Mouse (Mus musculus): Measurements from ENCODE around the gene Fbn1. TPM values are rescaled to one million over a fixed set of nuclear protein-coding genes. Genes with fewer than 3 reads are reported as not detected.

Gene Fbn1
- polyA plus RNA-seq, 1 experiment from 2014 or later: 18.6 TPM

DNA sequence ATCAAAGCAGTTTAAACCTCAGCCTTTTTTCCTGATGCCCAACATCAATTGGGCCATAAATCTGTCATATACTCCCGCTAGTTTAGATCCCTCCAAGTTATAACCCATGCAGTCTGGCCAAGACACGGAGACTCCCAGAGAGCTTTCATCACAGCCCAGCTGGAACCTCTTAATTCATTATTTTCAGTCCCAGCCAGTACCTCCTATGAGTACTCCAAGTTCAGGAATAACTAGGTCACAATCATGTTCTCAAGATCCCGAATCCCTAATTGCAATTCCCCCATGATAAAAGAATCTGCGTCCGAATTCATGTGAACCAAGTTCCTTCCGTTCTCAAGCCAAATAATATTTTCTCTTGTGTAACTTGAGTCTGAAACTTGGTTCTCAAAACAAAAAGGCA, 58.9 kb downstream of the Fbn1 start:
- H3K27ac ChIP-seq: no peak overlapping the region
- WGBS: 24% methylated on average over 6 of the region's 6 CpGs

DNA sequence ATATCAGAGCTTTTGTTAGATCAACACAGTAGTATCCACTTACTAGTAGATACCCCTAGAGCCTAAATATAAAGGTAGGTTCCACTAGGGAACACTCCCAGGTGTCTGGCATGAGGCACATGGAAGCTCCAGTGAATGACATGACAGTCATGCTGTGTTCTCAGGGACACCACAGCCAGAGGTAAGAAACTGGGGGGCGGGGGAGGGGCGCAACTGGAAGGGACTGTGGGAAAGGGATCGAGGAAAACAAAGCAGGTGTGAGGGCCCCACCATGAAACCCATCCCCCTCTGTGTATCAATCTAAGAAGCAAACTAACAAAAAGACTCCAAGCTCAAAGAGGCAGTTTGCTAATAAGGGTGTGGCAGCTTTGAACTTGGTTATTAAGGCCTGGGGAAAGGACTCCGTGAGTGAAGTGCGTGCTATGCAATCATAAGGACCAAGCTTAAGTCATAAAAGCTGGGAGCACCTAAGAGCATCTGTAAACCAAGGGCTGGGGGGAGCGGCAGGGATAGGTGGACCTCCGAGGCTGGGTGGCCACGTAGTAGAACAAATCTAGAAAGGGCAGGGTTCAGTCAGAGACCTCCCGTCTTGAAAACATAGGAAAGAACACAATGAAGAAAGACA, 60.4 kb downstream of the Fbn1 start:
- Histone ChIP-seq H3K9me3 (no peaks in the 10 kb centered on the region), H3K4me3 (no peak overlapping the region), H3K36me3 (no peaks in the 10 kb centered on the region), H3K9ac (no peak overlapping the region), H3K27ac (no peak overlapping the region), H3K4me2 (replicated peaks) (no peak overlapping the region), H3K27me3 (no peaks in the 10 kb centered on the region), H3K4me1 (peaks cover 22% of the 10 kb centered on the region)
- 73% methylated on average over 9 of the region's 9 CpGs for WGBS
- ATAC-seq (ENCODE audit: low FRiP score, low read depth): no peak

More for the DNA sequence above, 58.9 kb downstream of the Fbn1 start:
- Histone ChIP-seq H3K9ac (no peak overlapping the region), H3K4me2 (replicated peaks) (no peak overlapping the region), H3K27me3 (no peaks in the 10 kb centered on the region), H3K4me3 (no peak overlapping the region), H3K4me1 (peaks cover 31% of the 10 kb centered on the region), H3K9me3 (no peaks in the 10 kb centered on the region), H3K36me3 (no peaks in the 10 kb centered on the region)
- peak; percentile 63; the same call in 1 of the 2 replicates for ATAC-seq (ENCODE audit: low FRiP score, low read depth)

DNA sequence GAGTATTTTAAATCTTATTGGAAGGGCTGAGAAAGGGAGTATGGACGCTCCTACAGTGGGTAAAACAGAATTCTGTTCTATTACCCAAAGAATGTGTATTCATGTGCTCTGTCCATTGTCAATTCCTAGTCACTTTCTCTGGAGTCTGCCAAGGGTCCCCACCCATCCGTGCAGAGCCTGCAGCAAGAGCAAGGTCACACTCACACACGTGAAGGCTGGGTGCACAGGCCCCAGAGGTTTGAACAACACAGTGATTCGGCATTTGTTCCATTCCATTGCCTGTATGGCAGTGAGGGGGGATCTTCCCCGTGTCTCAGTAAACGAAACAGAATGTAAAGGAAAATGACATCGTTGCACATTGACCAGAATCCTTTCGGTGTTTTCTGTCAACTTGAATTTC, 69.4 kb downstream of the Fbn1 start:
- Histone ChIP-seq H3K4me3 (no peak overlapping the region), H3K27me3 (no peaks in the 10 kb centered on the region), H3K4me1 (peaks cover 17% of the 10 kb centered on the region), H3K4me2 (replicated peaks) (no peak overlapping the region), H3K27ac (no peak overlapping the region), H3K9ac (no peak overlapping the region), H3K9me3 (peaks cover 9% of the 10 kb centered on the region), H3K36me3 (no peaks in the 10 kb centered on the region)
- no peak for ATAC-seq (ENCODE audit: low FRiP score, low read depth)
- 79% methylated on average over 8 of the region's 8 CpGs for WGBS

DNA sequence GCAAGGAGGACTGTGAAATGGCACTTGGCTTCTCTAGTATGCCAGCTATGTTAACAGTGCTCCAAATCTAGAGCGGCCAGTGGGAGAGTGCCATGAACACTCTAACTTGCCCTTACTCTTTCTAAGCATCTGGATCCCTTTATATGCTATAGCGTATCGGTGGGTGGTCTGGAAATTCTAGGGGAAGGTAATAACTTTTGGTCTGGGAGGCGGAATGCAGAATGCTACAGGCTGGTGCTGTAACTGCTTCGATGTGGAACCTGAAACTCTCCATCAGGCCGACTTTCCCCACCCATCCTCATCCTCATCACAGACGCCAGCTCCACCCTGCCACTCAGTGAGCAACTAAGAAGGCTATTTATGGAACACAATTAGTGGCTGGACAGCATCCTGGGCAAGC, 71.6 kb downstream of the Fbn1 start:
- ATAC-seq (ENCODE audit: low FRiP score, low read depth): peak; percentile 88
- Histone ChIP-seq H3K27me3 (no peaks in the 10 kb centered on the region), H3K4me2 (replicated peaks) (no peak overlapping the region), H3K4me3 (no peak overlapping the region), H3K27ac (0 out of 2 replicates have a peak overlapping the region, but pooled peaks have one; percentile 28), H3K9me3 (peaks cover 9% of the 10 kb centered on the region), H3K36me3 (no peaks in the 10 kb centered on the region), H3K4me1 (peaks cover 27% of the 10 kb centered on the region), H3K9ac (no peak overlapping the region)
- 22% methylated on average over 7 of the region's 7 CpGs for WGBS

DNA sequence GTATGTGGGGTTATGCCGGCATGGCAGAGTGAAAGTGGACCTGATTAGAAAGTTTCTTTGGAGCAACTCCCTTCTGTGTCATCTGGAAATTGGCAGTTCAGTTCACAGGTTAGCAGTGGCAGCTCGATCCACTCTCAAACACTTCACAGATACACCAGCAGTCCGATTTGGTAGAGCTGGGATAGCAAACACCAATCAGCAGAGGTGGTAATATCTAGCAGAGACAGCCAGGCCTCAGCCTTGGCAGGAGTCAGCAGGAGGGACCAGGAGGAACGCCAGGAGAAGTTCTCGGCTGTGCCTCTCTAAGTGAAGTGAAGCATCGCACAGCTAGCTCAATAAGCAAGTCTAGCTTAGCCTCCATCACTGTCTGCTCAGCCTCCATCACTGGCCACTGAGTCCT, 74.3 kb downstream of the Fbn1 start:
- no peaks in the 10 kb centered on the region for H3K27me3 ChIP-seq
- peaks cover 34% of the 10 kb centered on the region for H3K4me1 ChIP-seq
- no peaks in the 10 kb centered on the region for H3K36me3 ChIP-seq
- peaks cover 9% of the 10 kb centered on the region for H3K9me3 ChIP-seq
- ATAC-seq (ENCODE audit: low FRiP score, low read depth): no peak
- no peak overlapping the region for H3K9ac ChIP-seq
- H3K27ac ChIP-seq: no peak overlapping the region
- WGBS: 90% methylated on average over 6 of the region's 6 CpGs
- H3K4me3 ChIP-seq: no peak overlapping the region
- H3K4me2 ChIP-seq (replicated peaks): no peak overlapping the region

DNA sequence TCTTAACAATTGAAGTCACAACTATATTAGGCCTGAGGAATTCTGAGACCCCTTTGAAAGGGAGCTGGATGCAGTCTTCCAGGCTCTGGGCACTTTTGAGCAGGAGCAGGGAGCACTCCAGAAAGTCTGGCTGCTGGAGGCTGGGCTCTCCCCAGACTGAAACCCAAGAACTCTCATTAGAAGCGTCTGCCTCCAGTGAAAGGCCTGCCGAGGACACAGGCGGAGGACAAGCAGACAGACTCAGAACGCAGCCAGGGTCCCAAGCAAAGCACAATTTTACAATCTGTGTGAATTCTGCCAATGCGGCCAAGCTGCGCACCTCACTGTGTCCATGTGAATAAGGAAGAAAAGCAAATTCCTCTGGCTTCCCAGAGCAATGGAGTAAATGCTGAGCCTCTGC, 76.3 kb downstream of the Fbn1 start:
- Histone ChIP-seq H3K9me3 (peaks cover 9% of the 10 kb centered on the region), H3K27me3 (no peaks in the 10 kb centered on the region), H3K9ac (no peak overlapping the region), H3K4me2 (replicated peaks) (no peak overlapping the region), H3K4me1 (peaks cover 46% of the 10 kb centered on the region), H3K4me3 (no peak overlapping the region), H3K27ac (peak overlapping the region; percentile 58; the same call in 1 of the 2 replicates), H3K36me3 (no peaks in the 10 kb centered on the region)
- 30% methylated on average over 6 of the region's 6 CpGs for WGBS
- 0 out of 2 replicates have a peak, but pooled peaks have one; percentile 13 for ATAC-seq (ENCODE audit: low FRiP score, low read depth)

DNA sequence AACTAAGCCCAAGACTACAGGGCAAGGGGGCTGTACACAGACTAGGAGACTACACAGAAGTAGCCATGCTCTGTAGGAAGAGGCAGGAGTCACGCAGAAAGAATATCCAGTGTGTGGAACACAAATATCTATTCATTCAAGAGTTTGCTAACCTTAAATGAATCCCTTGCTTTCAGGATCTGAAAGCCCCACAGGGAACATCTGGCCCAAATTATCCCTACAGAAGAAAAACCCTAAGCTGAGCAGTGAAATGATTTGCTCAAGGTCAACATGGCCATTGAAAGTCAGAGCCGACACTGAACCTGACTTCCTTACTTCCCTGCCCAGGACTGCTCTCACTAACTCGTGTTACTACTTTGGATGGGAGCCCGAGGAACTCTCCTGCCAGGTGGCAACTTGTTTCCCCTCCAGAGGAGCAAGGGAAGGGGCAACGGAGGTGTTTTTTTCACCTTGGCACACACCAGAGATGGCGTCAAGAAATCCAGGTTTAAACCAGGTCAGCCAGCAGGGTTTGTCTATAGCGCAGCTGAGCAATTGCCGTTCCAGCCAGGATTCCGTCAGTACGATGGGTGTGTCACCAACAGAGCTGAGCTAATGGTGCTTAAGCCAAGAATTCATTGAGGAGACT, 78.9 kb downstream of the Fbn1 start:
- Histone ChIP-seq H3K27me3 (no peaks in the 10 kb centered on the region), H3K4me3 (no peak overlapping the region), H3K4me2 (replicated peaks) (no peak overlapping the region), H3K36me3 (no peaks in the 10 kb centered on the region), H3K9ac (no peak overlapping the region), H3K4me1 (peaks cover 44% of the 10 kb centered on the region), H3K27ac (no peak overlapping the region), H3K9me3 (peaks cover 4% of the 10 kb centered on the region)
- 31% methylated on average over 10 of the region's 10 CpGs for WGBS
- ATAC-seq (ENCODE audit: low FRiP score, low read depth): peak; percentile 42; the same call in 1 of the 2 replicates

DNA sequence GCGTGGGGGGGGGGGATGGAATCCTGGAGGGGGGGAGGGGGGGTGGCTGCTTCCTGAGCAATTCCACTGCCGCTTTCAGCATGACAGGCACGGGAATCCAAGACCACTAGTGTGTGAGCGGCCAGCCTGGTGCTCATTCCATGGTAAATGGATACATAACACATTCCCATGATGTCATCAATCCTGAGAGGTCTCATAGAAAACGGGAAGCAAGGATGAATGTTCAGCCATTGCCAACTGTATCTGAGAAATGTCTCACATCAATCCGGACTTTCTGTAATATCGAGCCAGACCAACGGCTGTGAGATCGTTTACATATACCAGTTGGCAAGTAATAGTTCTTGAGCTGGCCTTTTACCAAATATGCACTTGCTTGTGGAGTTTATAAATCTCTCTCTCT, 87.2 kb downstream of the Fbn1 start:
- ATAC-seq (ENCODE audit: low FRiP score, low read depth): peak; percentile 57; the same call in 1 of the 2 replicates
- no peak overlapping the region for H3K9ac ChIP-seq
- H3K4me1 ChIP-seq: peaks cover 9% of the 10 kb centered on the region; the same call in 1 of the 2 replicates
- H3K4me2 ChIP-seq (replicated peaks): no peak overlapping the region
- H3K9me3 ChIP-seq: no peaks in the 10 kb centered on the region
- no peak overlapping the region for H3K4me3 ChIP-seq
- 67% methylated on average over 9 of the region's 9 CpGs for WGBS
- no peak overlapping the region for H3K27ac ChIP-seq
- H3K36me3 ChIP-seq: no peaks in the 10 kb centered on the region
- no peaks in the 10 kb centered on the region for H3K27me3 ChIP-seq

DNA sequence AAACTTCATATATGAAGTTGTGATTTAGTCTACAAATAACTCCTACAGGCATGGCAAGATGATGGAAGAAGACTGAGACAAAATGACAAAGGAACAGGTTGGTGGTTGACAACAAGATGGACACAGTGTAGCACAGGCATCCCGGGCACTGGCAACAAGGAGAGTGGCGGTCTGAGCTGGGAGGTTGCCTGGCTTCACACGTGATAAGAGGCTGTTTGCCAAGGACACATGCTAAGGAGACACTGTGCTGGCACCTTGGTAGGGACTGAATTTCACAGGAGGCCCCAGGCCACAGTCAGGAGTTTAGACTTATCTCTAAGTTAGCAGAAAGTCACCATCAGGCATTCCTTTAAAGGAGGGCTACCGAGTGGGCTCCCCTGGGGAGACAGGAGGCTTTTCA, 88.1 kb downstream of the Fbn1 start:
- no peaks in the 10 kb centered on the region for H3K36me3 ChIP-seq
- 76% methylated on average over 4 of the region's 4 CpGs for WGBS
- peaks cover 9% of the 10 kb centered on the region; the same call in 1 of the 2 replicates for H3K4me1 ChIP-seq
- H3K4me2 ChIP-seq (replicated peaks): no peak overlapping the region
- H3K27me3 ChIP-seq: no peaks in the 10 kb centered on the region
- no peak overlapping the region for H3K9ac ChIP-seq
- no peak overlapping the region for H3K4me3 ChIP-seq
- H3K9me3 ChIP-seq: no peaks in the 10 kb centered on the region
- no peak overlapping the region for H3K27ac ChIP-seq
- no peak for ATAC-seq (ENCODE audit: low FRiP score, low read depth)

DNA sequence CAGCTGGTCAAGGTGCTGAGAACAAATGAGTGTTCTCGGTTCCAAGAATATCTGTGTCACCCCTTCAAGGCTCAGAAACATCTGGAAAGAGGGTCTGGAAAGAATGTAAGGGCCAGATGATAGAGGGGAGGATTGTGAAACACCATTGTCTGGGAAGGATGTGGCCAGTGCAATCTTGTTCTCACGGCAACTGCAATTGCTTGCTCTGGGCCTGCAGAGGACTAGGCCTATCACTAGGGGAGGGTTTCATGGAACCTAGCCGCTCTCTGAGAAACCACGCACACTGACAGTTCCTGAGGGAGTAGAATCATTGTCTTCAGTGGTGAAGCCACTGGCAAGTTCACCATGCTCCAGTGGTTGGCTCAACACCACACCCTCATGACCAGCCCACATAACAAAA, 89.2 kb downstream of the Fbn1 start:
- Histone ChIP-seq H3K4me1 (peaks cover 9% of the 10 kb centered on the region; the same call in 1 of the 2 replicates), H3K9me3 (no peaks in the 10 kb centered on the region), H3K36me3 (no peaks in the 10 kb centered on the region), H3K27ac (no peak overlapping the region), H3K9ac (no peak overlapping the region), H3K4me2 (replicated peaks) (no peak overlapping the region), H3K27me3 (no peaks in the 10 kb centered on the region), H3K4me3 (no peak overlapping the region)
- 83% methylated on average over 4 of the region's 4 CpGs for WGBS
- no peak for ATAC-seq (ENCODE audit: low FRiP score, low read depth)

DNA sequence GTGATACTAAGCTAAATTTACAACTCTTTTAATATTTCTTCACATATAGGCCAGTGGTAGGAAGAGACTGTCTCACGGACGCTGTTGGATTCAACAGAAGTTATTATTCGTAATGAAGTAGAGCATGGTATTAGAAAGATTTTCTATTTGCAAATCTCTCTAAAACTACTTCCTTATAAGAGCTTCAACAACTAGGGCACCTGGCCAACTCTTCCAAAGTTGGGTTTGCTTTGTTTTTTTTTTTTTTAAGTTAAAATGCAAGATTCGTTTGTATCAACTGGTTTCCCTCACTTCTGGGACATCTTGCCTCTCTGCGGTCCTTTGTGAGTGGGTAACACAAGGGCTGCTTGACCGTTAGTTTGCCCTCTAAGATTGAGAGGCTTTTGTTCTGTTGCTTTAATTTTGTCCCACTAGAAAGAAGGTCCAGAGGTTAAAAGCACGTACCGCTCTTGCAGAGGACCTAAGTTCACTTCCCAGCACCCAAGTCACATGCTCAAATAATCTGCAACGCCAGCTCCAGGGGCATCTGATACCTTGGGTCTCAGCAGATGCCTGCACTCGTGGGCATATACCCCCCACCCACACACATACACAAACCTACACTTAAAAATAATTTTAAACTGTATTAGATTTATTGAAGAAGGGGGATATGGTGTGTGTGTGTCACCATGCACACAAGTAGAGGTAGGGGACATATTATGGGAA, 91.1 kb downstream of the Fbn1 start:
- no peak overlapping the region for H3K4me3 ChIP-seq
- H3K9me3 ChIP-seq: no peaks in the 10 kb centered on the region
- no peak overlapping the region for H3K4me2 ChIP-seq (replicated peaks)
- H3K4me1 ChIP-seq: peaks cover 9% of the 10 kb centered on the region; the same call in 1 of the 2 replicates
- H3K27ac ChIP-seq: no peak overlapping the region
- ATAC-seq (ENCODE audit: low FRiP score, low read depth): no peak
- no peak overlapping the region for H3K9ac ChIP-seq
- 90% methylated on average over 10 of the region's 10 CpGs for WGBS
- H3K27me3 ChIP-seq: no peaks in the 10 kb centered on the region
- peaks cover 9% of the 10 kb centered on the region for H3K36me3 ChIP-seq

DNA sequence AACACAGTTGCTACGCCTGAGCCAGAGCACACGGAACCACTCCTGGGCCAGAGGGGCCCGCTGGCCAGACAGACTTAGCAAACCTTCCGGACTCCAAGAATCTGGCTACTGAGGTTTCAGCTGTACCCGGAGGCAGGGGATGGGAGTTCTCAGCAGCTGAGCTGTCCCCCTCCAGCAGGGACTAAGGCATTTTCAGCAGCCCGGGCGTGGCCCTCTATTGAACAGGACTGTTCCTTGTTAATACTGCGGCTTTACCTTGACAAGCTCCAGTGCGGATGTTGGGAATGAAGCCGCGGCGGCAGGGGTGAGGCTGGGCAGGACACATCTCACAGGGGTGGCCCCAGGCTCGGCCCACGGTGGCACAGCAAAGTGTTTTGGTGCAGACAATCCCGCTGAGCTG, 95.4 kb downstream of the Fbn1 start:
- Histone ChIP-seq H3K4me1 (no peaks in the 10 kb centered on the region), H3K36me3 (peaks cover 12% of the 10 kb centered on the region), H3K27me3 (no peaks in the 10 kb centered on the region), H3K9me3 (no peaks in the 10 kb centered on the region), H3K4me2 (replicated peaks) (no peak overlapping the region), H3K9ac (no peak overlapping the region), H3K27ac (no peak overlapping the region), H3K4me3 (no peak overlapping the region)
- WGBS: 84% methylated on average over 15 of the region's 15 CpGs
- ATAC-seq (ENCODE audit: low FRiP score, low read depth): no peak

Data from limb, embryonic 13.5 days (tissue).